Mouse (Mus musculus) hindbrain, embryonic 14.5 days (tissue): ENCODE results near the gene Ccdc88b. TPM values are rescaled to one million over a fixed set of nuclear protein-coding genes. Genes with fewer than 3 reads are reported as not detected.

Experiments
- ATAC-seq: fragments of 200-750 bp; cut with Nextera tagmentation; 2 replicates; pipeline ENCODE4 v1.8.0; 2017; ENCODE audit warnings: moderate number of reproducible peaks, mild to moderate bottlenecking, moderate TSS enrichment, moderate library complexity; ENCODE audit not compliant: low FRiP score
- DNase-seq: peaks from one replicate; pipeline ENCODE4 v3.0.0-alpha.2; 2015; ENCODE audit warnings: low spot score
- H3K27ac ChIP-seq: fragments of 300-500 bp; sonication (generic); 2 replicates; pipeline ENCODE4 v1.5.1; 2014; ENCODE audit warnings: mild to moderate bottlenecking, moderate library complexity
- H3K27me3 ChIP-seq: fragments of 300-500 bp; sonication (generic); 2 replicates; pipeline ENCODE4 v1.6.1; 2014; ENCODE audit warnings: mild to moderate bottlenecking, low read length, mixed read lengths; ENCODE audit not compliant: control insufficient read depth, insufficient read depth
- H3K36me3 ChIP-seq: fragments of 300-500 bp; sonication (generic); replicated peaks from 2 replicates; pipeline ENCODE4 v1.6.1; 2014; ENCODE audit not compliant: control insufficient read depth, insufficient read depth
- H3K4me1 ChIP-seq: fragments of 300-500 bp; sonication (generic); replicated peaks from 2 replicates; pipeline ENCODE4 v1.6.1; 2014; ENCODE audit warnings: antibody characterized with exemption, low read length, mixed read lengths; ENCODE audit not compliant: control insufficient read depth, insufficient read depth
- H3K4me2 ChIP-seq: fragments of 300-500 bp; sonication (generic); replicated peaks from 2 replicates; pipeline ENCODE4 v1.6.1; 2014; ENCODE audit warnings: mild to moderate bottlenecking, moderate library complexity
- H3K4me3 ChIP-seq: fragments of 300-500 bp; sonication (generic); replicated peaks from 2 replicates; pipeline ENCODE4 v1.5.1; 2014; ENCODE audit warnings: mild to moderate bottlenecking, low read length
- H3K9ac ChIP-seq: fragments of 300-500 bp; sonication (generic); 2 replicates; pipeline ENCODE4 v1.6.1; 2014
- H3K9me3 ChIP-seq: fragments of 300-500 bp; sonication (generic); 2 replicates; pipeline ENCODE4 v1.6.1; 2016; ENCODE audit warnings: low read length; ENCODE audit not compliant: control insufficient read depth
- WGBS: fragments of 180-500 bp; shearing (Covaris S2); extraction: QIAGEN DNeasy Blood & Tissue Kit; methylation state at CpG from one replicate; pipeline ENCODE4 v1.1.7; 2014; 5-methylcytosine and 5-hydroxymethylcytosine counted together
- polyA plus RNA-seq: library from polyadenylated mRNA; unstranded; fragments of >200 nt; fragmentation: Nextera tagmentation; extraction: Ambion mirVana; gene quantifications from 2 replicates; pipeline ENCODE4 v1.2.1, GENCODE M21; 2014

Gene Ccdc88b
- polyA plus RNA-seq, 1 experiment from 2014 or later = 0.48 TPM

GRCm38 (mm10) chr19:6839615-6840474 is 18.2 kb downstream of the Ccdc88b start:
- peak overlapping the region; percentile 63 for H3K9ac ChIP-seq
- H3K4me3 ChIP-seq = peak overlapping the region; percentile 55
- WGBS = under 1% methylated on average over 45 of the region's 46 CpGs
- H3K36me3 ChIP-seq = no peaks in the 10 kb centered on the region
- H3K27me3 ChIP-seq = peaks cover 42% of the 10 kb centered on the region
- H3K9me3 ChIP-seq = no peaks in the 10 kb centered on the region
- 0 out of 2 replicates have a peak, but pooled peaks cover 11% of the 10 kb centered on the region for H3K4me1 ChIP-seq
- H3K4me2 ChIP-seq = peak overlapping the region; percentile 85
- H3K27ac ChIP-seq = no peak overlapping the region
- ATAC-seq (peak; percentile 55; the same call in 1 of the 2 replicates), DNase-seq (peak; percentile 56)

- Histone ChIP-seq H3K4me1 (peaks cover 24% of the 10 kb centered on the region), H3K9me3 (no peaks in the 10 kb centered on the region), H3K36me3 (no peaks in the 10 kb centered on the region), H3K27me3 (peaks cover 49% of the 10 kb centered on the region), H3K4me2 (no peak overlapping the region), H3K27ac (no peak overlapping the region), H3K4me3 (no peak overlapping the region), H3K9ac (no peak overlapping the region)
- no peak for ATAC-seq
- no peak for DNase-seq
- WGBS = 90% methylated on average over 8 of the region's 8 CpGs
Measured at GRCm38 (mm10) chr19:6832363-6832762, 25.6 kb downstream of the Ccdc88b start.

DNA sequence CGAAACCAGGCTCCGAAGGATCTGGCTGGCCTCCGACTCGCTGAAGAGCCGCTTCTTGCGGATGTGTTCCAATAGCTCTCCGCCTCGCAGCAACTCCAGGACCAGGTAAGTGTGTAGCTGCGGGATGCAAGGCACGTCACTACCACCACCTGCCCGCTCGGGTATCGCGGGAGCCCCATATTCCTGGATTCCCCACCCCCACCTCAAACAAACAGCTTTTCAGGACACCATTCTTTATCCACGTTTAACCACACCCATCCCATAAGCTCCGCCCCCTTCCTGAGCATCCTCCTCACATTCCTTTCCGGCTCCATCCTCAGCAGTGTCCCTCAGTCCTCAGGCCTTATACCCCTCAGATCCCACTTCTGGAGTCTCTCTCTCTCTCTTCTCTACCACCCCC is 26.7 kb downstream of the Ccdc88b start:
- Histone ChIP-seq H3K4me3 (peak overlapping the region; percentile 42), H3K36me3 (no peaks in the 10 kb centered on the region), H3K4me2 (peak overlapping the region; percentile 52), H3K27ac (no peak overlapping the region), H3K9me3 (no peaks in the 10 kb centered on the region), H3K9ac (peak overlapping the region; percentile 62), H3K27me3 (peaks cover 49% of the 10 kb centered on the region), H3K4me1 (peaks cover 24% of the 10 kb centered on the region)
- 3% methylated on average over 17 of the region's 17 CpGs for WGBS
- ATAC-seq = peak; percentile 40; the same call in 1 of the 2 replicates
- no peak for DNase-seq

GRCm38 (mm10) chr19:6830556-6831316 is 27.3 kb downstream of the Ccdc88b start:
- Histone ChIP-seq H3K9ac (peak overlapping the region; percentile 62), H3K27me3 (peaks cover 49% of the 10 kb centered on the region), H3K4me1 (peaks cover 24% of the 10 kb centered on the region), H3K4me3 (peak overlapping the region; percentile 42), H3K4me2 (peak overlapping the region; percentile 52), H3K27ac (no peak overlapping the region), H3K9me3 (no peaks in the 10 kb centered on the region), H3K36me3 (no peaks in the 10 kb centered on the region)
- WGBS = 6% methylated on average over 38 of the region's 38 CpGs
- DNase-seq (no peak), ATAC-seq (peak; percentile 51; the same call in 1 of the 2 replicates)

DNA sequence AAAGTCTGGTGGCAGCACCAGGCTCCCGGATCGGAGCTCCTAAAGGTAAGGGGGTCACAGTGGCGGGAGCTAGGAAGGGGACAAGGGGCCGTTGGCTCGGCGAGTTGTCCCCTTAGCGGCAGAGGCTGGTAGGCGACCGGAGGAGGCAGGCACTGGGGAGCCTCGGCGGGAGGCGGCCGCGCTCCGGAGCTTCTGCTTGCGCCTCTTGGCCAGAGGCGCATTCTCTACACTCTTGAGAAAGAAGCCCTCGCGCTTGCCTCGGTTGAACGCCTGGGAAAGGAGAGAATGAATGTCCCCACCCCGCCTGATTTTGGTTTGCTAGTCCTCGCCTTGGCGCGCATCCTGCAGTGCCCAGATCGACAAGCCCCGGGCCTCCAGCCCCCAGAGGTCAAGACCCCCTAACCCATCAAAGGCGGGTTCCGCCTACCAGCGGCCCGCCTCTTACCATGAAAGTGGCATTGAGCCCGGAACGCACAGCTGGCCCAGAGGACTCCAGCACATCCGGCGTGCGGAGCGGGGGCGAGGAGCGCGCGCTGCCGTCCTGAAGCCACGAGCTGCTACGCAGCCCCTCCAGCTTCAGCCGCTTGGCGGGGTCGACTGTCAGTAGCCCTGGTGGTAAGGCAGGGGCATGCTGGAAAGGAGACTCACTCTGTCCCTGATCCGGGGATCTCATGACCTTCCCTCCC is 28.0 kb downstream of the Ccdc88b start:
- Histone ChIP-seq H3K4me3 (peak overlapping the region; percentile 42), H3K4me1 (peaks cover 24% of the 10 kb centered on the region), H3K36me3 (no peaks in the 10 kb centered on the region), H3K4me2 (peak overlapping the region; percentile 52), H3K27me3 (peaks cover 49% of the 10 kb centered on the region), H3K9me3 (no peaks in the 10 kb centered on the region), H3K9ac (peak overlapping the region; percentile 62), H3K27ac (no peak overlapping the region)
- WGBS = 6% methylated on average over 46 of the region's 48 CpGs
- ATAC-seq (no peak), DNase-seq (peak; percentile 44)

DNA sequence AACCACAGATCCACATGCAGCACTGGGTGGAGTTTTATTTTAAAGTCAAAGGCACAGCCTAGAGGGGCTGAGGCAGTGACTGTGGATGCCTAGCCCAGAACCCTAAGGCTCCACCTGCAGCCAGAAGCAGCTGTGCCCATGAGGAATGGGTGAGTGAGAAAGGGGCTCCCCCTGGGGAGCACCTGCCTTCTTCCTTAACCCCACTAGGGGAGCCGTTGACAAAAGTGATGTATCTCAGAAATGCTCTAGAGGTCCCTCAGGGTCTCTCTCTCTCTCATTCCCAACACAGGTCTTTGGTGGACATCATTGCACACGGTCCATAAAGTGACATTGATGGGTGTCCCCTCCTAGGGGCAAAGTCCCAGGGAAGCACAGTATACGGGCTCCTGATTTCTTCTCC is 28.9 kb downstream of the Ccdc88b start:
- peaks cover 24% of the 10 kb centered on the region for H3K4me1 ChIP-seq
- WGBS = 16% methylated on average over 3 of the region's 3 CpGs
- H3K36me3 ChIP-seq = no peaks in the 10 kb centered on the region
- peaks cover 49% of the 10 kb centered on the region for H3K27me3 ChIP-seq
- no peak overlapping the region for H3K9ac ChIP-seq
- DNase-seq = no peak
- H3K9me3 ChIP-seq = no peaks in the 10 kb centered on the region
- H3K4me2 ChIP-seq = peak overlapping the region; percentile 52
- H3K27ac ChIP-seq = no peak overlapping the region
- no peak for ATAC-seq
- peak overlapping the region; percentile 42; the same call in 1 of the 2 replicates for H3K4me3 ChIP-seq

DNA sequence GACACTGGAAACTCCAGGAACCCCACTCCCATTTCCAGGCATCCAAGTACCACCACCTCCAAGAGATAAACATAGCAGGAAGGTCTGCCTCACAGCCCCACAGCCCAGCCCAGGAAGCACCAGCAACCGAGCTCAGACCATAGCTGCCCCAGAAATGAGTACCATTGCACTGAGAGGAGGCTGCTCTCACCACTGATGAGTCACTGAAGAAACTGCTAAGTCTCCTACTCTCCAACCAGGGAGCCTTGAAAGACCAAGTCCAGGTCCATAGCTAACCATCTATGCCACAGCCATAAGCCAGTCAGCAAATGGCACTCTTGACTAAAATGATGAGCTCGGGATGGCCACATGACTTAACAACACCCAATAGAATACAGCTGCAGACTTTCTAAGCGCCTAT is 31.4 kb downstream of the Ccdc88b start:
- no peak for DNase-seq
- Histone ChIP-seq H3K27me3 (peaks cover 40% of the 10 kb centered on the region), H3K4me2 (no peak overlapping the region), H3K9ac (no peak overlapping the region), H3K4me3 (no peak overlapping the region), H3K27ac (no peak overlapping the region), H3K36me3 (no peaks in the 10 kb centered on the region), H3K4me1 (peaks cover 24% of the 10 kb centered on the region), H3K9me3 (no peaks in the 10 kb centered on the region)
- 80% methylated on average over 3 of the region's 3 CpGs for WGBS
- no peak for ATAC-seq

- peaks cover 12% of the 10 kb centered on the region for H3K4me1 ChIP-seq
- H3K9ac ChIP-seq = no peak overlapping the region
- DNase-seq = no peak
- H3K9me3 ChIP-seq = no peaks in the 10 kb centered on the region
- 89% methylated on average over 6 of the region's 6 CpGs for WGBS
- H3K27ac ChIP-seq = no peak overlapping the region
- peaks cover 28% of the 10 kb centered on the region for H3K27me3 ChIP-seq
- no peak for ATAC-seq
- no peaks in the 10 kb centered on the region for H3K36me3 ChIP-seq
- no peak overlapping the region for H3K4me3 ChIP-seq
- H3K4me2 ChIP-seq = no peak overlapping the region
Measured at GRCm38 (mm10) chr19:6825384-6825783, 32.6 kb downstream of the Ccdc88b start.
